ENCODE assay signal across 30 mouse cellular contexts in the genomic region with DNA sequence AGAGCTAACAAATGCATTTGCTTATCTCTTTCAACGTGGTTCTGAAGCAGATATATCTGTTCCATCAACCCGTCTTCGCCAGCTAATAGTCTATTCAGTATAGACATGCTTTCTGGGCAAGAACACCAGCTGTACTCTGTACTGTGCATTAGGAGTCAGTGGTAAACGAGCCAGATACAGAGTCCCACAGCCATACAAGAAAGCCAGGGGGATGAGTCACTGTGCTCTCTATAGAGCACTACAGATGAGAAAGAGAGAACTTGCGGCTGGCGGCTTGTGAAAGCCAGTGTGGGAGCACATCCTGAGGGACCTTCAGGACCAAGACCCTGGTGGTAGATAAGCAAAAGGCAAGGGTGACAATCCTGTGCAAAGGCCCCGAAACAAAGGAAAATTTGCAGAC. TPM values are rescaled to one million over a fixed set of nuclear protein-coding genes. Genes with fewer than 3 reads are reported as not detected.
A peak's percentile ranks its signal among the peaks of the same experiment; 100 is the strongest.
DNase-seq lines count a peak whose midpoint lies in the region; ATAC-seq lines count a peak whose summit lies in the region.
"Had no signal": no experiment of that assay in that cellular context is flagged by ENCODE, and none has a peak within 500 bp of the region (broad histone marks: within the 10 kb centered on the region; RNA-seq: fewer than 3 reads in every experiment).

No protein-coding gene starts in this region.

- no peaks in the 10 kb centered on the region for H3K9me3 ChIP-seq in midbrain, embryonic 15.5 days
- no peaks in the 10 kb centered on the region for H3K9me3 ChIP-seq in midbrain, embryonic 14.5 days (ENCODE audit: control insufficient read depth, low read length)
- H3K9me3 ChIP-seq: embryonic facial prominence, embryonic 13.5 days; forebrain, embryonic 10.5 days; G1E; hindbrain, embryonic 15.5 days; kidney, embryonic 15.5 days; limb, embryonic 13.5 days; liver, embryonic 13.5 days; megakaryocyte, embryonic 14.5 days; midbrain, embryonic 12.5 days; neural tube, embryonic 12.5 days had no signal

- no peaks in the 10 kb centered on the region for H3K27me3 ChIP-seq in midbrain, embryonic 15.5 days (replicated peaks)
- H3K27me3 ChIP-seq in midbrain, embryonic 14.5 days (ENCODE audit: control insufficient read depth, insufficient read depth, low read length): no peaks in the 10 kb centered on the region
- H3K27me3 ChIP-seq: embryonic facial prominence, embryonic 13.5 days; hindbrain, embryonic 15.5 days; kidney, embryonic 15.5 days; limb, embryonic 13.5 days; liver, embryonic 13.5 days; megakaryocyte, embryonic 14.5 days; midbrain, embryonic 12.5 days; neural tube, embryonic 12.5 days had no signal

- ATAC-seq in frontal cortex, adult (ENCODE audit: low TSS enrichment): peak; percentile 96
- 0 out of 2 replicates have a peak, but pooled peaks have one; percentile 38 for ATAC-seq in midbrain, embryonic 15.5 days (replicated peaks)
- no peak for ATAC-seq in midbrain, embryonic 14.5 days (ENCODE audit: low FRiP score, low TSS enrichment)
- ATAC-seq: forebrain, embryonic 16.5 days; lung, postnatal 0 days had no signal

- no peak for DNase-seq in frontal cortex, postnatal 14 days (ENCODE audit: low spot score in 2 of 2)
- no peak for DNase-seq in midbrain, embryonic 14.5 days
- DNase-seq in Muller cell, postnatal 12 days (ENCODE audit: inconsistent ontology term): peak; percentile 0
- DNase-seq in telencephalon, adult 2 months (ENCODE audit: low read depth, low spot score): peak; percentile 6
- DNase-seq in cerebellum, adult 9-10 months: no peak
- DNase-seq: adrenal gland, postnatal 25 days; cerebellum, adult 8-10 months; gastrocnemius, postnatal 10 days; heart, postnatal 36 days; kidney, adult 18-20 months; kidney, postnatal 25 days; liver, embryonic 13.5 days; lung, adult 18-20 months; lung, postnatal 4 days; right cerebral cortex, postnatal 4 days; thymus, postnatal 14 days had no signal

- H3K4me2 ChIP-seq in midbrain, embryonic 15.5 days: no peak overlapping the region
- no peak overlapping the region for H3K4me2 ChIP-seq in midbrain, embryonic 14.5 days (ENCODE audit: low read length)
- H3K4me2 ChIP-seq: embryonic facial prominence, embryonic 13.5 days; hindbrain, embryonic 15.5 days; kidney, embryonic 15.5 days; limb, embryonic 13.5 days; liver, embryonic 13.5 days; midbrain, embryonic 12.5 days; neural tube, embryonic 12.5 days had no signal

- no peak overlapping the region for H3K4me3 ChIP-seq in midbrain, embryonic 15.5 days
- no peak overlapping the region for H3K4me3 ChIP-seq in midbrain, embryonic 14.5 days (replicated peaks; ENCODE audit: low read depth, low read length)
- H3K4me3 ChIP-seq: embryonic facial prominence, embryonic 13.5 days; forebrain, embryonic 10.5 days; hindbrain, embryonic 15.5 days; kidney, embryonic 15.5 days; left cerebral cortex, adult 2 months; limb, embryonic 13.5 days; liver, embryonic 13.5 days; megakaryocyte, embryonic 14.5 days; midbrain, embryonic 12.5 days; neural tube, embryonic 12.5 days had no signal

- no peak overlapping the region for H3K27ac ChIP-seq in midbrain, embryonic 15.5 days
- H3K27ac ChIP-seq in midbrain, embryonic 14.5 days (replicated peaks; ENCODE audit: low read depth, low read length): no peak overlapping the region
- H3K27ac ChIP-seq: embryonic facial prominence, embryonic 13.5 days; forebrain, embryonic 10.5 days; hindbrain, embryonic 15.5 days; kidney, embryonic 15.5 days; left cerebral cortex, adult 2 months; limb, embryonic 13.5 days; liver, embryonic 13.5 days; midbrain, embryonic 12.5 days; neural tube, embryonic 12.5 days had no signal

- no peak overlapping the region for H3K9ac ChIP-seq in midbrain, embryonic 15.5 days
- no peak overlapping the region for H3K9ac ChIP-seq in midbrain, embryonic 14.5 days (replicated peaks; ENCODE audit: low read length)
- H3K9ac ChIP-seq: embryonic facial prominence, embryonic 13.5 days; hindbrain, embryonic 15.5 days; kidney, embryonic 15.5 days; limb, embryonic 13.5 days; liver, embryonic 13.5 days; midbrain, embryonic 12.5 days; neural tube, embryonic 12.5 days had no signal

- H3K4me1 ChIP-seq in midbrain, embryonic 15.5 days: peaks cover 5% of the 10 kb centered on the region
- 0 out of 2 replicates have a peak, but pooled peaks cover 7% of the 10 kb centered on the region for H3K4me1 ChIP-seq in midbrain, embryonic 14.5 days (ENCODE audit: control insufficient read depth, insufficient read depth, low read length)
- H3K4me1 ChIP-seq: embryonic facial prominence, embryonic 13.5 days; forebrain, embryonic 10.5 days; hindbrain, embryonic 15.5 days; kidney, embryonic 15.5 days; limb, embryonic 13.5 days; liver, embryonic 13.5 days; midbrain, embryonic 12.5 days; neural tube, embryonic 12.5 days had no signal

- no peaks in the 10 kb centered on the region for H3K36me3 ChIP-seq in midbrain, embryonic 15.5 days (replicated peaks)
- H3K36me3 ChIP-seq in midbrain, embryonic 14.5 days (ENCODE audit: control insufficient read depth, insufficient read depth, low read length): no peaks in the 10 kb centered on the region
- H3K36me3 ChIP-seq: embryonic facial prominence, embryonic 13.5 days; forebrain, embryonic 10.5 days; G1E; hindbrain, embryonic 15.5 days; kidney, embryonic 15.5 days; limb, embryonic 13.5 days; liver, embryonic 13.5 days; midbrain, embryonic 12.5 days; neural tube, embryonic 12.5 days had no signal

- WGBS in midbrain, embryonic 15.5 days: 67% methylated on average over 7 of the region's 7 CpGs
- 78% methylated on average over 7 of the region's 7 CpGs for WGBS in midbrain, embryonic 14.5 days

RNA-seq across cellular contexts. Expression of gene Bet1, which starts 45.5 kb away (rescaled TPM):
- 23.4 and 25.6 TPM in 2 replicates for polyA plus RNA-seq in midbrain, embryonic 15.5 days (2015; fragmentation: Nextera tagmentation; extraction: Ambion mirVana)
- polyA plus RNA-seq in midbrain, embryonic 14.5 days (2014; fragmentation: Nextera tagmentation; extraction: Ambion mirVana): 28.0 and 33.7 TPM in 2 replicates

Comparison
In these comparisons a context has a peak if more than half of its experiments do, and no peak if none do; other contexts are left out.
1. DNase-seq: peak in Muller cell, postnatal 12 days (single experiment) and telencephalon, adult 2 months (single experiment); none in frontal cortex, postnatal 14 days (0 of 2), midbrain, embryonic 14.5 days (single experiment) and cerebellum, adult 9-10 months (single experiment).